Mouse (Mus musculus) right cerebral cortex, postnatal 36 days (tissue): ENCODE measurements at regions not wholly inside any gene's neighbourhood (a gene's known extent, or its start where the extent isn't known, plus 50 kb on each side); places are given as distances from the start of the nearest gene placed in this dataset.

ENCODE experiments used
- DNase-seq, 2 experiments: peaks; one replicate each; pipeline ENCODE4 v3.0.0; 2022; ENCODE audit warnings: low spot score in 2 of 2, mixed read lengths in 1 of 2

- DNase-seq = no peak
These were observed 1700.9 kb upstream of the Sel1l start for GRCm38 (mm10) chr12:93549900-93550299.

GRCm38 (mm10) chr12:93523465-93523864 is 1674.5 kb upstream of the Sel1l start:
- DNase-seq = no peak

GRCm38 (mm10) chr12:93486381-93486780 is 1637.4 kb upstream of the Sel1l start:
- no peak for DNase-seq

- no peak for DNase-seq
These were observed 1613.1 kb upstream of the Sel1l start for GRCm38 (mm10) chr12:93462106-93462505.

GRCm38 (mm10) chr12:93449436-93449835 is 1600.5 kb upstream of the Sel1l start:
- no peak for DNase-seq

- no peak for DNase-seq
These were observed 1580.3 kb upstream of the Sel1l start for GRCm38 (mm10) chr12:93429218-93429617.

- no peak for DNase-seq
These were observed 1579.0 kb upstream of the Sel1l start for GRCm38 (mm10) chr12:93427988-93428387.

- DNase-seq = no peak
These were observed 1567.4 kb upstream of the Sel1l start for GRCm38 (mm10) chr12:93416381-93416780.

- DNase-seq = no peak
These were observed 1566.8 kb upstream of the Sel1l start for GRCm38 (mm10) chr12:93415791-93416190.

GRCm38 (mm10) chr12:93385578-93385977 is 1536.6 kb upstream of the Sel1l start:
- DNase-seq = no peak

GRCm38 (mm10) chr12:93342933-93343332 is 1494.0 kb upstream of the Sel1l start:
- no peak for DNase-seq

GRCm38 (mm10) chr12:93342525-93342924 is 1493.6 kb upstream of the Sel1l start:
- no peak for DNase-seq

- no peak for DNase-seq
These were observed 1486.6 kb upstream of the Sel1l start for GRCm38 (mm10) chr12:93335520-93335919.

- DNase-seq = no peak
These were observed 1463.3 kb upstream of the Sel1l start for GRCm38 (mm10) chr12:93312214-93312613.

GRCm38 (mm10) chr12:93281816-93282215 is 1432.9 kb upstream of the Sel1l start:
- no peak for DNase-seq

- DNase-seq = no peak
These were observed 1424.7 kb upstream of the Sel1l start for GRCm38 (mm10) chr12:93273652-93274051.

- DNase-seq = no peak
These were observed 1381.3 kb upstream of the Sel1l start for GRCm38 (mm10) chr12:93230237-93230636.

GRCm38 (mm10) chr12:93226826-93227225 is 1377.9 kb upstream of the Sel1l start:
- DNase-seq = no peak

GRCm38 (mm10) chr12:93221179-93221922 is 1372.4 kb upstream of the Sel1l start:
- no peak for DNase-seq

GRCm38 (mm10) chr12:93207596-93207995 is 1358.6 kb upstream of the Sel1l start:
- no peak for DNase-seq

GRCm38 (mm10) chr12:93188940-93189339 is 1340.0 kb upstream of the Sel1l start:
- no peak for DNase-seq

- no peak for DNase-seq
These were observed 1324.8 kb upstream of the Sel1l start for GRCm38 (mm10) chr12:93173744-93174143.

GRCm38 (mm10) chr12:93160252-93160651 is 1311.3 kb upstream of the Sel1l start:
- no peak for DNase-seq
